Mouse (Mus musculus) cerebellum, adult 2 months (tissue): ENCODE data around the gene Trim56.

ENCODE experiments used
- CTCF ChIP-seq: fragments of 200-500 bp; IDR thresholded peaks from 2 replicates; pipeline ENCODE4 v1.5.1; 2011; ENCODE audit warnings: low read depth, mild to moderate bottlenecking, control low read depth, low read length, moderate library complexity, borderline replicate concordance; ENCODE audit not compliant: insufficient read depth
- POLR2A ChIP-seq: fragments of 200-500 bp; IDR thresholded peaks from 2 replicates; pipeline ENCODE4 v1.6.1; 2011; ENCODE audit warnings: low read length, control low read depth, borderline replicate concordance; ENCODE audit not compliant: insufficient read depth

- TF ChIP-seq POLR2A (no peak), CTCF (no peak)
These were observed 47.3 kb downstream of the Trim56 start for GRCm38 (mm10) chr5:137068711-137069110.
